Mouse (Mus musculus) G1E (cell line): Measurements from ENCODE around the gene Mief1. TPM values are rescaled to one million over a fixed set of nuclear protein-coding genes. Genes with fewer than 3 reads are reported as not detected.

Source experiments
- ATAC-seq: 2 replicates; pipeline ENCODE4 v1.8.0; 2016; ENCODE audit warnings: mild to moderate bottlenecking; ENCODE audit not compliant: insufficient number of reproducible peaks, poor library complexity, low FRiP score, severe bottlenecking; ENCODE audit errors: extremely low read depth
- DNase-seq: peaks from one replicate; pipeline ENCODE4 v3.0.0; 2012; ENCODE audit warnings: low spot score
- H3K27me3 ChIP-seq: 2 replicates; pipeline ENCODE4 v1.6.1; 2012; ENCODE audit warnings: mild to moderate bottlenecking, low read length, inconsistent platforms; ENCODE audit not compliant: insufficient read depth
- H3K36me3 ChIP-seq: replicated peaks from 2 replicates; pipeline ENCODE3; 2012; ENCODE audit warnings: mild to moderate bottlenecking, inconsistent platforms
- H3K4me1 ChIP-seq: 2 replicates; pipeline ENCODE4 v1.6.1; 2012; ENCODE audit warnings: low read depth, low read length, inconsistent platforms, mixed read lengths; ENCODE audit not compliant: insufficient read depth
- H3K4me3 ChIP-seq: 2 replicates; pipeline ENCODE4 v1.5.1; 2012; ENCODE audit warnings: low read depth, mild to moderate bottlenecking, inconsistent platforms, low read length, moderate library complexity, mixed read lengths
- H3K9me3 ChIP-seq: replicated peaks from 2 replicates; pipeline ENCODE4 v1.6.1; 2012; ENCODE audit warnings: inconsistent platforms
- CTCF ChIP-seq: IDR thresholded peaks from 2 replicates; pipeline ENCODE4 v1.5.1; 2012; ENCODE audit warnings: low read depth, low read length, inconsistent platforms, mixed read lengths
- GATA1 ChIP-seq: IDR thresholded peaks from 2 replicates; pipeline ENCODE4 v1.6.1; 2012; ENCODE audit warnings: borderline replicate concordance, low read length, inconsistent platforms, mixed read lengths
- GATA2 ChIP-seq: IDR thresholded peaks from 2 replicates; pipeline ENCODE4 v1.6.1; 2012; ENCODE audit warnings: low read depth, low read length, inconsistent platforms, borderline replicate concordance
- POLR2AphosphoS5 ChIP-seq: IDR thresholded peaks from 2 replicates; pipeline ENCODE4 v1.6.1; 2012; ENCODE audit warnings: low read depth, low read length, inconsistent platforms; ENCODE audit not compliant: insufficient replicate concordance
- TAL1 ChIP-seq: conservative IDR thresholded peaks from 2 replicates; pipeline ENCODE4 v1.6.1; 2012; ENCODE audit warnings: low read depth, low read length, inconsistent platforms, mixed read lengths
- polyA plus RNA-seq: library from polyadenylated mRNA; stranded (reverse); fragments of >175 nt; gene quantifications from 2 replicates; pipeline ENCODE4 v1.2.3, GENCODE M21; 2012
- total RNA-seq, 2 experiments: library from RNA; stranded (forward) in 1 of 2; stranded (reverse) in 1 of 2; fragments of 200-1000 nt in 1 of 2; fragments of >200 nt in 1 of 2; fragmentation: Nextera tagmentation in 1 of 2; gene quantifications; 2 replicates each; pipeline ENCODE4 v1.2.3; 2014 to 2017

The Mief1 gene
- total and polyA plus RNA-seq, 3 experiments: 26.6 to 36.8 (median 35.4) TPM

DNA sequence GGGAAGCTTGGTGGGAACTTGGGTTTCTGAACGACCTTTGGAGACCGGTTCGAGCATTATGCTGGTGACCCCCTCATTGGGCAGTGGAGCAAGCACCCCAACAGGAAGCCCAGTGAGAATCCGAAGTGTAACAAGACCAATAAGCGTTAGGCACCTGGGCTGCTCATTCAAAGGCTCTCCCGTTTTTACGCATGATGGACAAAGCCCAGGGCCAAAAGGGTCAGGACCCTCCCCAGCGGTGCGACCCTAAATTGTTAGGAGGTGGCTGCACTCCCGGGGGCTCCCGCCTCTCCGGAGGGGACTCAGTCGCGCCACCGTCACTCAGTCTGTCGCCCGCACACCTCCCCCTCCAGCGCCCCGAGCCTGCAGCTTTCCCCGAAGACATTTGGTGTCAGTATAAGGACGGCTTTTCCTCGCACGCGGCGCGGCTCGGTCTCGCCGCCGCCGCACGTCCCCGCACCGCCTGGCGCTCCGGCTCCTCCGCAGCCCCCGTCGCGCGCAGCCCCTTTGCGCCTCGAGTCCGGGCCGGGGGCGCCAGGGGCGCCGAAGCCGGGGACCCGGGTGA lies 53.1 kb downstream of the Mief1 start, which contains the start of gene Cacna1i:
Gene Cacna1i, plus strand, starts transcription at position 388 of the 565 bp plus-strand sequence.
- no peak for DNase-seq
- no peak for TF ChIP-seq GATA1
- no peak for TF ChIP-seq CTCF
- TF ChIP-seq GATA2: no peak
- no peak for TF ChIP-seq POLR2AphosphoS5
- TF ChIP-seq TAL1: no peak
- peaks cover 21% of the 10 kb centered on the region for H3K27me3 ChIP-seq
- no peaks in the 10 kb centered on the region; the same call in 1 of the 2 replicates for H3K4me1 ChIP-seq
- H3K36me3 ChIP-seq: no peaks in the 10 kb centered on the region
- no peak within 1 kb of the TSS for H3K4me3 ChIP-seq
- H3K9me3 ChIP-seq: no peaks in the 10 kb centered on the region
- no peak for ATAC-seq

DNA sequence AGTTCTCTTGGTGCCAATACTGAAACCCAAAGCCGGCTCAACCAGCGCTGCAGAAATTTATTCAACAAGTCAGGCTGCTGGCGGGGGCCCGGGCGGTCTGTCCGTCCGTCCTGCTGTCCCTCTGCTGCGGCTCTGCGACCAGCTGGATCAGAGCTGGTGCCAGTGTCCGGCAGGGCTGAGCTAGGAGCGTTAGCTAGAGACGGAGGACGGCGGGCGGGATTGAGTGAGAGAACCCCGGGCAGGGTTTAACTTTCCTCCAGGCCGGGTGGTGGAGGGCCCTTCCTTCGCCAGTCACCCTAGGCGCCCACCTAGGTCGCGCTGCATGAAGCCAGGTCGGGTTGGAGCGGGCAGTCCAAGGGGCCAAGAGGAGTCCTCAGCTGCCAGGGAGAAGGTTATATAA lies 54.2 kb downstream of the Mief1 start:
- no peak for TF ChIP-seq POLR2AphosphoS5
- no peak for TF ChIP-seq GATA2
- TF ChIP-seq TAL1: no peak

DNA sequence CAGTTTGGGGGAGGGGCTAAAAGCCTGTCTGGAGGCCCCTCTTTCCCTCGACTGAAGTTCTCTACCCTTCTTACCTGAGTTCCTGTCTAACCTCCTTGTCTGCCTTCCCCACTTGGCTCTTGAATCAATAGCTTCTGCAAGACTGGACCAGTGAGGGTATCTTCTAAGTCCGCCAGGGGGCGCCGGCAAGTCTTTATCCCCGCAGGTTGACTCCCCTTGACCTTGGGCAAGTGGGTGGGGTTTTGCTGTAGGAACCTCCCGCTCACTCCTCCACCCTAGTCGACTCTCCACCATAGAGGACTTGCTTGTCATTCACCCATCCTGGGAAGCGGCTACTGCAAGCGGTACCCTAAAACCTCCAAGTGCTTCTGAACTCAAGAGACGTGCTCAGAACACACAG lies 55.6 kb downstream of the Mief1 start:
- H3K36me3 ChIP-seq: no peaks in the 10 kb centered on the region
- TF ChIP-seq CTCF: peak; percentile 29; the same call in 1 of the 2 replicates
- TF ChIP-seq GATA1: no peak
- H3K4me3 ChIP-seq: no peak overlapping the region
- H3K4me1 ChIP-seq: no peaks in the 10 kb centered on the region; the same call in 1 of the 2 replicates
- peaks cover 15% of the 10 kb centered on the region for H3K27me3 ChIP-seq
- ATAC-seq (no peak), DNase-seq (peak; percentile 57)
- H3K9me3 ChIP-seq: no peaks in the 10 kb centered on the region

More for the DNA sequence above, 54.2 kb downstream of the Mief1 start:
- H3K36me3 ChIP-seq: no peaks in the 10 kb centered on the region
- H3K9me3 ChIP-seq: no peaks in the 10 kb centered on the region
- H3K4me1 ChIP-seq: no peaks in the 10 kb centered on the region; the same call in 1 of the 2 replicates
- ATAC-seq: no peak
- peaks cover 17% of the 10 kb centered on the region for H3K27me3 ChIP-seq
- no peak overlapping the region for H3K4me3 ChIP-seq
- no peak for DNase-seq

DNA sequence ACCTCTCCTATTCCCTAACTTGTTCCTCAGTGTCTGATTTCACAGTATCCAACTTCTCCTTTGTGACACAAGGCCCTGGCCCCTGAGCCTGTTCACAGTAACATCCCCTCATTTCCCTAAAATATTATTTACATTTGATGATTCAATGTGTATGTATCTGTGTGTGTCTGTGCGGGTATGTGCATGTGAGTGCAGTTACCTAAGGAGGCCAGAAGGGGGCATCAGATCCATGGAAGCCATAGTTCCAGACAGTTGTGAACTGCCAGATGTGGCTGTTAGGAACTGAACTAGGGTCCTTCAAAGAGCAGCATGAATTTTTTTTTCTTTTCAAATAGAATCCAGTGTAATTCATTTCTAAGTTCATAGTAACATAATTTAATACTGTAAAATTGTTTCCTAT lies 63.3 kb downstream of the Mief1 start:
- H3K27me3 ChIP-seq: peaks cover 9% of the 10 kb centered on the region
- DNase-seq (no peak), ATAC-seq (no peak)

More for the DNA sequence above, 63.3 kb downstream of the Mief1 start:
- Histone ChIP-seq H3K4me3 (no peak overlapping the region), H3K4me1 (no peaks in the 10 kb centered on the region), H3K36me3 (no peaks in the 10 kb centered on the region), H3K9me3 (peaks cover 3% of the 10 kb centered on the region; the same call in 1 of the 2 replicates)
- TF ChIP-seq TAL1 (no peak), CTCF (0 out of 2 replicates have a peak, but pooled peaks have one; percentile 4)

Other genes starting within 250 kb of the Mief1 start
- not detected in 2 replicates for gene Pdgfb, start 219.0 kb upstream of the Mief1 start, total RNA-seq (2014; fragmentation: Nextera tagmentation)
- 0.05 TPM in 1 of 2 replicates, not detected in the other for gene Pdgfb, start 219.0 kb upstream of the Mief1 start, total RNA-seq (2017)
- not detected in 2 replicates for gene Pdgfb, start 219.0 kb upstream of the Mief1 start, polyA plus RNA-seq
- 41.4 and 44.2 TPM in 2 replicates for gene Syngr1, start 142.7 kb upstream of the Mief1 start, total RNA-seq (2014; fragmentation: Nextera tagmentation)
- gene Syngr1, start 142.7 kb upstream of the Mief1 start, total RNA-seq (2017): 74.6 and 96.9 TPM in 2 replicates
- gene Syngr1, start 142.7 kb upstream of the Mief1 start, polyA plus RNA-seq: 86.9 and 89.8 TPM in 2 replicates
- 1,019 and 1,021 TPM in 2 replicates for gene Rpl3, start 142.2 kb upstream of the Mief1 start, total RNA-seq (2014; fragmentation: Nextera tagmentation)
- gene Rpl3, start 142.2 kb upstream of the Mief1 start, total RNA-seq (2017): 1,569 and 1,698 TPM in 2 replicates
- 114 and 176 TPM in 2 replicates for gene Rpl3, start 142.2 kb upstream of the Mief1 start, polyA plus RNA-seq
- gene Tab1, start 100.9 kb upstream of the Mief1 start, total RNA-seq (2014; fragmentation: Nextera tagmentation): 19.0 and 27.2 TPM in 2 replicates
- gene Tab1, start 100.9 kb upstream of the Mief1 start, total RNA-seq (2017): 22.3 and 25.0 TPM in 2 replicates
- gene Tab1, start 100.9 kb upstream of the Mief1 start, polyA plus RNA-seq: 23.6 and 29.1 TPM in 2 replicates
- gene Mgat3, start 60.3 kb upstream of the Mief1 start, total RNA-seq (2014; fragmentation: Nextera tagmentation): not detected in 2 replicates
- not detected in 2 replicates for gene Mgat3, start 60.3 kb upstream of the Mief1 start, total RNA-seq (2017)
- not detected in 2 replicates for gene Mgat3, start 60.3 kb upstream of the Mief1 start, polyA plus RNA-seq
- 14.0 TPM in 1 of 2 replicates, not detected in the other for gene AC140267.1, start 1.8 kb downstream of the Mief1 start, total RNA-seq (2014; fragmentation: Nextera tagmentation)
- not detected in 2 replicates for gene AC140267.1, start 1.8 kb downstream of the Mief1 start, total RNA-seq (2017)
- gene AC140267.1, start 1.8 kb downstream of the Mief1 start, polyA plus RNA-seq: not detected in 2 replicates
- 45.1 and 51.4 TPM in 2 replicates for gene Atf4, start 21.2 kb downstream of the Mief1 start, total RNA-seq (2014; fragmentation: Nextera tagmentation)
- 81.2 and 85.3 TPM in 2 replicates for gene Atf4, start 21.2 kb downstream of the Mief1 start, total RNA-seq (2017)
- gene Atf4, start 21.2 kb downstream of the Mief1 start, polyA plus RNA-seq: 146 and 170 TPM in 2 replicates
- 46.5 and 58.3 TPM in 2 replicates for gene Rps19bp1, start 30.3 kb downstream of the Mief1 start, total RNA-seq (2014; fragmentation: Nextera tagmentation)
- gene Rps19bp1, start 30.3 kb downstream of the Mief1 start, total RNA-seq (2017): 22.6 and 25.9 TPM in 2 replicates
- 67.2 and 96.3 TPM in 2 replicates for gene Rps19bp1, start 30.3 kb downstream of the Mief1 start, polyA plus RNA-seq
- not detected in 2 replicates for gene Cacna1i, start 53.2 kb downstream of the Mief1 start, total RNA-seq (2014; fragmentation: Nextera tagmentation)
- gene Cacna1i, start 53.2 kb downstream of the Mief1 start, total RNA-seq (2017): 0.05 and 0.06 TPM in 2 replicates
- not detected in 2 replicates for gene Cacna1i, start 53.2 kb downstream of the Mief1 start, polyA plus RNA-seq